Mouse (Mus musculus) embryonic fibroblast, embryonic 13.5 days (primary cell): ENCODE data around the gene Cd300a.

ENCODE experiments used
- CTCF ChIP-seq: IDR thresholded peaks from 2 replicates; pipeline ENCODE4 v1.5.1; 2011; ENCODE audit warnings: mild to moderate bottlenecking, control low read depth, low read length, moderate library complexity, borderline replicate concordance; ENCODE audit not compliant: insufficient read depth
- POLR2A ChIP-seq: IDR thresholded peaks from 2 replicates; pipeline ENCODE4 v1.6.1; 2011; ENCODE audit warnings: low read depth, mild to moderate bottlenecking, control low read depth, low read length, moderate library complexity

DNA sequence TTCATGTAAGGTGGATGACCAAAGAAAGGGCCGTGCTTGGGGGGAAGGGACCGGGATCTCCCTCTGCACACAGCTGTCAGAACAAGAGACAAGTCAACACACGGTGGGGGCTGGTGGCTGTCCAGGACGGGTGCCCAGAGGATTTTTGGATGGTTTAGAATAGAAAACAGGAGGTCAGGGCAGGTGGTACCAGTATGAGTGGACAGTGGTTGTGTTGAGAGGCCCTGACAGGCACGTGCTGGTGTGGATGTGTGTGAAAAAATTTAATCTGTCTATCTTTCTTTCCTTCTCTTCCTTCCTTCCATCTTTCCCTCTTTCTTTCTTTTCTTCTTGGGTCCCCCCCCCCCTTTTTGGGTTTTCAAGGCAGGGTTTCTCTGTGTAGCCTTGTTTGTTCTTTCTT lies 701 bp downstream of the Cd300a start:
- TF ChIP-seq POLR2A (no peak), CTCF (no peak)
